Mouse (Mus musculus) urinary bladder, adult 2 months (tissue): ENCODE data around the gene St6galnac1. TPM values are rescaled to one million over a fixed set of nuclear protein-coding genes. Genes with fewer than 3 reads are reported as not detected.
"Not testable (repeated sequence)": the region's sequence is repeated elsewhere in the genome, so short reads cannot be mapped to it uniquely, and the experiment has no call there.

Experiments used
- DNase-seq: peaks from one replicate; pipeline ENCODE4 v3.0.0; 2022; ENCODE audit warnings: low spot score
- polyA plus RNA-seq: library from polyadenylated mRNA; depleted of rRNA; stranded (reverse); fragments of >200 nt; gene quantifications from 2 replicates; pipeline ENCODE4 v1.2.3, GENCODE M21; 2012

Gene St6galnac1
- polyA plus RNA-seq, 1 experiment, result not detected

DNA sequence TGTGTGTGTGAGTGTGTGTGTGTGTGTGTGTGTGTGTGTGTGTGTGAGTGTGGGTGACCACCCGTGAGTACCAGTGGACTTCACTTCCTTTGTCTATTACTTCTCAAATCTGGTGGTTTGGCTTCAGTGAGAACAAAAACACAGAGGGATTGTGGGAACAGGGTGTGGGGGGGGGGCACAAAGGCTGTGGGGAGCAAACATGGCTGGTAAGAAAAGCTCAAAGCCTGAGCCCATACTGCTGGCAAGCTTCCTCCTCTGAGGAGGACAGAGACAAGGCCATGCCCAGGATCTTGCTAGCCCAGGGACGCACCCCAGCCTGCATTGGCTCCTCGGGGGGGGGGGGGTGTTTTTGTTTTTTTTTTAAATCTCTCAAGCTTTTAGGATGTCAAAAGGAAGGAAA is 32.2 kb upstream of the St6galnac1 start:
- no peak for DNase-seq

DNA sequence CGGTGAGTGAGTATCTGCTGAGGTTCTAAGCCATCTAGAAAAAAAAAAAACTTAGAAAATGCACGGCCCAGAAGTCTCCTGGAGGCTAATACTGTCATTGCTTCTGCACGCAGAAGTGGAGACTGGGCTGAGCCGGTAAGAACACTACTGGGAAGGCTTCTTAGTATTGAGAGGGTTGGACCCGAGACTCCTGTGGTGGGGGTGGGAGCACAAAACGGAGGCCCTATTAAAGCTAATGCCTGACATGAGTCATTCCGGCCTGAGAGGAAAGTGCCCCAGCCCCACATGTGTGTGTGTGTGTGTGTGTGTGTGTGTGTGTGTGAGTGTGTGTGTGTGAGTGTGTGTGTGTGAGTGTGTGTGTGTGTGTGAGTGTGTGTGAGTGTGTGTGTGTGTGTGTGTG is 31.8 kb upstream of the St6galnac1 start:
- DNase-seq, result no peak

DNA sequence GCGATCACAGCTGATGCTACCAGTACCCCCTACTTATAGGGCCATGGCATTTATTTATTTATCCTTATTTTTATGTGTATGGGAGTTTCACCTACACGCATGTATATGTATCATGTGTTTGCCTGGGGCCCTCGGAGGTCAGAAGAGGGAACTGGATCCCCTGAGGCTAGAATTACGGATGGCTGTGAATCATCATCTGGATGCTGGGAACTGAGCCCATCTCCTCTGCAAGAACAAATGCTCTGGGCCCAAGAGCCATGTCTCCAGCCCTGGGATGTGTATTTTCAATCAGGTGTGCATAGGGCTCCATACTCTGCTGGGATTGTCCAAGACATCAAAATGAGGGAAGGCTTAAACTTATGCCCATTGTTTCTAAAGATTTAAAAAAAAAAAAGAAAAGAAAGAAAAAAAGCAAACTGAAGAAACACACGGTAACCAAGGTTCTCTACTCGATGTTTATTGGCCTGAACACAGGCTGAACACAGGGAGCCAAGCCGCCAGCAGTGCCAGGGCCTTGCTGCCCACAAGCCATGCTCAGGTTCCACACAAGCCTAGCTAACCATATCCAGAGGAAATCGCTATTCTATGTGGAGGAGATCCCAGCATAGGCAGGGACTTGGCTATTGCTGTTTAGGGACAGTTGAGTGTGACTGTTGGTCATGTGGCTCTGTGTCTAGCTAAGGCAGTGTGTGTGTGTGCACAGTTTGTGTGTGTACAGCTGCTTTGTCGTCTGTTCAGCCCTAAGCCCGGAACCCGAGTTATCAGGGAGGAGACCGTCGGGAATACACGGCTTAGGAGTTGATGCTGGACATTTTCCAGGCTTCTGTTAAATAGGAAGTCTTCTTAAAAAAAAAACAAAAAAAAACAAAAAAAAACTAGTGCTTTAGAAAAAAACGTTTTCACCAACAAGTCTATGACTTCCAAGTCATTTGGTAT is 31.1 kb upstream of the St6galnac1 start:
- no peak for DNase-seq

DNA sequence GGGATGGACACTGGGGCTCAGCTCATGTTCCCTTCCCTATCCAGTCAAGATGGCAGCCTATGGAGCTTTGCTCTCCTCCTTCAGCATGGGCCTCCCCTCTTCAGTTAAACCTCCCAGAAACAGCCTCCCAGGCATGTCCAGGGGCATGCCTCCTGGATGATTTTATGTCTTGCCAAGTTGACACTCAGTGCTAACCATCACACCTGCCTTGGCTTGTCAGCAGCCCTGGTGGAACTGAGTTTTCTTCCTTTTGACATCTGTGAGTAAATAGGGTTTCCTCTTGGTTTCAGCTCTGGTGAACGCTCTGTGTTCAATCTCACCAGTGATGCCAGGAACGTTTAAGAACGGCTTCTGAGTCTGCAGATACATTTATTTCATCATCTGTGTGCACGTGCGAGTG is 27.4 kb upstream of the St6galnac1 start:
- DNase-seq, result no peak

DNA sequence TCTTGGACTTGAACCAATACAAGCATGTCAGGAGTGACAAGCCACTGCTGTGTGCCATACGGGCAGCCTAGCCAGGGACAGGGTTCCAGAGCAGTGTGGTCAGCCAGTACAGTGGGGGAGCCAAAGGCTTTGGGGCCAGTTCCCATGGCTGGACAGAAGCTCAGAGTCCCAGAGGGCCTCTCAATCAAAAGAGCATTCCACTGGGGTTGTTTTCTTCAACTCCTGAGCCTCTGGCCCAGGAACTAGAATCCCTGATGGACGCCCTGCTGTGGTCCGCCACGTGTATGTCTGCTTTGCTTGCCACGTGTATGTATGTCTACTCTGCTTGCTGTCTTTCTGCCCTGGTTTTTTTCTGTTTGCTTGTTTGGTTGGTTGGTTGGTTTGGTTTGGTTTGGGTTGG is 25.8 kb upstream of the St6galnac1 start:
- no peak for DNase-seq

DNA sequence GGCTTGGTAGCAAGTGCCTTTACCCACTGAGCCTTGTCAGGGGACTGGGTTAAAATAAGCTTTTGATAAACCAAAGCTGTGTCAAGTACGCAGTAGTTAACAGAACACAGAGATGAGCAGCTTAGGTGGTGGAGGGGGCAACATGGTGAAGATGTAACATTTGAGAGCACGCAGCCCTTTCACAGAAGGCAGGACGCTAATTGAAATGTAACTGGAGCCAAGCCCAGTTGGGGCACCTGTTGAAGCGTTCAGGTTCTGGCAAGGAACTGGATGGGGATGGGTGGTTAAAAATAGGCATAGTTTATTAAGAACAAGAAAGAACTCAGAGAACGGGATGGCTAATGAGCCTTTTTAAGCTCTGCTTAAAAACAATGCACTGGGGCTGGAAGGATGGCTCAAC is 24.1 kb upstream of the St6galnac1 start:
- DNase-seq, result no peak

DNA sequence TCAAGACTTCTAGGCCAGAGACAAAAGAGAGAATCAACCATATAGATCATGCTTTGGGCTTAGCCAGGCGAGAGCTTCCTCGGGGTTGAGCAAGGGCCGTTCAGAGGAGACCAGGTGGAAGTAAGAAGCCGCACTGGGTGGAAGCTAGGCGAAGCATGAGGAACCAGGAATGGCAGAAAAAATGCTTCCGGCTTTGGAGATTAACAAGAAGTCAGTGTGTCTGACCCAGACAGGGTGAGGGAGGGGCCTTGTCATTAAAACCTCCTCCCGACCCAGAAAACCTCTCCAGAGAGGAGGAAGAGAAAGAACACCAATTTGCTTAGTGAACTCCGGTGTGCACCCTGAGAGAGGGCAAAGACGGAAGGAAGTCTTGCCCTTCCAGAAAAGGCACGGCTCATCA is 8.9 kb upstream of the St6galnac1 start:
- no peak for DNase-seq

DNA sequence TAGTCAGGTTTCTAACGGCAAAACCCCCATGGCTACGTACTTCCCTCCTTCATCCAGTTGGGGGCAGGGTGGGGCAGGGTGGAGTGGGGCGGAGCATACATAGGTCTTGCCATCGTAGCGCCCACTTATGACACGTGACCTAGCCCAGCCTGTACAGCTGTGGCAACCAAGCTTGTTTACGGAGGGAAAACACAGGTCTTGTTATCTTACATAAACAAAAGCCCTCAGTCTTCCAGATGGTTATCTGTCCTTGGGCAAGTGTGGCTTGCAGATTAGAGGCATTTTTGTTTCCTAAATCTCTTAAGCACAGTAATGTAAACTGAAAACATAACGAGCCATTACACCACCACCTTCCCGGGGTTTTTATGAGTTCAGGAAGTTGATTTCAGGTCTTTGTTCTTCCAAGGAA is 7.4 kb upstream of the St6galnac1 start:
- no peak for DNase-seq

DNA sequence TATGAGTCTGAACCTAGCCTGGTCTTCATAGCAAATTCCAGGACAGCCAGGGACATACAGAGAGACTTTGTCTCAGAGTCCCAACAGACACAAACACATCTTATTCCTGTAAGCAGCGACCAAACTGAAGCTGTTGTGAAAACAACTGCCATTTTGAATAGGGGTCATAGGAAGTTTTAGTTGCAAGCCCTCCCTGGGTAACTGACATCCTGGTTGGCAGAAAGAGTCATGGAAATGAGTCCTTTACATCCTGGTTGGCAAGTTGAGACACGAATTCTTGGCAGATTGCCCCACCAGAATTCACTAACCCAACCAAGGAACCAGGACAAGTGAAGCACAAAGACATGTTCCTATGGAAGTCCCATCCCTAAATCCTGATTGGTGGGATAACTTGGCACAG is 2.1 kb downstream of the St6galnac1 start:
- DNase-seq, result no peak

DNA sequence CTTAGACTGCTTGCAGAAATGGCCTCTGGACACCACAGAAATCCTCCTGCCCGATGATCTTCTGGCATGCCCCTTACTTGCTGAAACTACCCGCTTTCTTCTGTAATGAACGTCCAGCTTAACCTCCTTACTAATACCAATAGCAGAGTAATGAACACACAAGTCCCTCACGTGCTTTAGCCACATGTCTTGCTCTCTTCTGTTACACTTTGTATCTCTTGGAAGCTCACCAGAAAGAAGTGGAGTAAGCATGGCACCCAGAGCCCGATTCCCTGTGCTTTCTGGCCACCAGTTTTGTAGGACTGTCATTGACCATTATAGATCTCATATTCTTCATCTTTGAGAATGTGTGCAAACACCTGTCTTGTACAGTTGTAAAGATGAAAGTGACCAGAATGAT is 5.4 kb downstream of the St6galnac1 start:
- DNase-seq, result no peak

DNA sequence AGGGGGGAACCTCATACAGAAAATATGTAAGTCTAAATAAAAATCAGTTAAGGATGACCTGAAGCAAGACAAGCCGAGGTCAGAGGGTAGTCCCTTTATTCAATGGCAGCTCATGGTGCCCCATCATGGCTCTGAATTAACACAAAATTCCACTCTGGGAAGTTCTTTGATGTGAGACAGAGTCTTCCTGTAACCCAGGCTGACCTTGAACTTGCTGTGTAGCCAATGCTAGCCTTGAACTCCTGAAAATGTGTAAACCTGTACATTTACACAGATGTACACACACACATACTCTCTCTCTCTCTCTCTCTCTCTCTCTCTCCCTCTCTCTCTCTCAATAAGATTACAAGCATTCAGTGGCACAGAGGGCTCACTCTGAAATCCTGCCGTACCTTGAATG is 10.4 kb downstream of the St6galnac1 start:
- no peak for DNase-seq

DNA sequence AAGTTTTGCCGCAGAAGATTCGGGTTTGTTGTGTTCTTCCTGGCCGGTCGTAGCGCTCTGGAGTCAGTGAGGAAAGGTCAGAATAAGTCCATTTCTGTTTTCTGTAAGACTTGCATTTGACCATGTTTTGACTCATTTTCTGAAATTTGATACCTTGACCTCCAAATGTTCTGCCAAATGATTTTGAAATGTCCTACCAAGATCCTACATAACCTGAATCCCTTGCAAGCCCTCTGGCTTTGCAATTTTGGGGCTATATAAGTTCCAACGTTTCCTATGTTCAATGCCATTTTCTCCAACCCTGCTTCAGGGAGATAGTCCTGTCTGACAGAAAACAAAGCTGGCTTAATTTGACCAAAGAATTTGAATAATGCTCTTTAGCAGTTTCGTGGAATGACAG is 11.0 kb downstream of the St6galnac1 start:
- no peak for DNase-seq

DNA sequence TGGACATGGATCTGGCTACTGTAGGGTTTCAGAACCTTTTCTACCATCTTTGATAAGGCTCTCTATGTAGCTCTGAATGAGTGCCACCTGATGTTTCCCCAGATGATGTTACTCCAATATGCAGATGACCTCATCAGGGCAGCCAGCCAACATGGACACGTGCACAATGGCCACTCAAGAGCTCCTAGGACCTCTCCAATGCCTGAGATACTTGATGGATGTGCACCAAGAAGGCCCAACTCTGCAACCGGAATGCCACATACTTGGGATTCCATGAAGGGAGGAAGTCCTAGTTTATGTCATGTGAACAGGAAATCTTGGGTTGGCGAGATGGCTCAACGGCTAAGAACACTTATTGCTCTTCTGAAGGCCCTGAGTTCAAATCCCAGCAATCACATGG is 20.1 kb downstream of the St6galnac1 start:
- DNase-seq, result no peak

DNA sequence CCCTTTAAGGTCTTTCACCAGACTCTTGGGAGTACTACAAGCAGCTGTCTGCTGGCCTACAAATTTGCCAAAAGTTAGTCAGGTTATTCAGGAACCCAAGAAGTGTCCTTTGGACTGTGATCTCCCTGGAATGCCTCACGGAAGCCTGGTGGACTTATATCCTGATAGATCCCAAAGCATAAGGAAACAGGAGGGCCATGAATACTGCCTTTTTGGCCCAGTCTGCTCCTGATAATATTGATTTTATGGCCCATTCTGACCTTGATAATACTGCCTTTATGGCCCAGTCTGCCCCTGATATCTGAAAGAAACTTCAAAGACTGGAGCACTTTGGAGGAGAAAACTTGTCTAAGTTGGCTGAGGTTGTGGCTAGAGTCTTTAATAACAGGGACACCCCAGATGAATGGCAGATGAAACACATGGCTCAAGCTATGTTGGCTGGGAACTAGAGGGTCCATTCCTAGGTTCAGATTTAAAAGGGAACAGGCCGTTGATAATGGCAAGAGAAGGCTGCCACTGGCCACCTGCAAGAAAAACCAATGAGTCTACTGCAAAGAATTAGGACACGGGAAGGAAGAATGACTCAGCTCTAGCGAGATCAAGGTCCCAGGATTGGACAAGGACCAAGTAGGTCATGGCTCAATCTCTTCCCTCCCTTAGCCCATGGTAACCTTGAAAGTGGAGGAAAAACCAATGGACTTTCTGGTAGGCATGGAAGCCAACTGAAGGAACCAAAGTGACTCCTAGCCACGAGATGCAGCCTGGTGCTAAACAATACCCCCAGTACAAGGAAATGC is 21.4 kb downstream of the St6galnac1 start:
- DNase-seq, result no peak

DNA sequence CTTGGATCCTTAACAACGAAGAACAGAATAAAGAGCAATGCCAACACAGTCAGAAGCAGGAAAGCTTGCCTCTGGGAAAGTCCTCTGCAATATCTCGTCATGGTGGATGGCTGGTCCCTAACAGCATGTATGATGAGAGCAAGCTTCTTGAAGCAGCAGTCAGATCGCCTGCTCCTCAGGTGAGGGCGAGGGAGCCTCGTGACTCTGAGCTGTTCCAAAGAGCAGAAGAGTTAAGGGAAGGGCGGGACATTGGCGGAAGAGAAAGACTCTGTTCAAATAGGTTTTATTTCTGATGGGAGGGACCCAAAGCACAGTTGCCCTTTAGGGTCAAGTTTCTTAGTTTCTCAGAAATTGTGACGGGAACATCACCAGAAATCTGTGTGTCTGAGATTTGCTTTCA is 25.6 kb downstream of the St6galnac1 start:
- DNase-seq, result no peak

DNA sequence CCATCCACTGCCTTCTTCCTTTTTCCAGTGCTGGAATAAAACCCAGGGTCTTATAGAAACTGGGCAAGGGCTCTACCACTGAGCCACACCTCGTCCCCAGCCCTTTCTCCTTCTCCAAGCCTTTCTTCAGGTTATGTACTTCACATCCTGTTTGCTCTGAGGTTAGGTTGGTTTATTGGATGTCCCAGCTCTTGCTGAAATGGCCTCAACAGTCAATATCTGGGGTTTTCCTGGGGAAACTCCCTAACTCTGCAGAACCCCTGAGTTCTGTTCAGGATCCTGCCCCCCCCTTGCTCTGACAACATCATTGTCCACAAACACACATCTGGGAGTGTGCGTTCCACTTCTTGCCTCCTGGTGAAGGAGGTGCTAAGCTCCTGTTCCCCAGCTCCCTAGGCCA is 26.6 kb downstream of the St6galnac1 start:
- not testable (repeated sequence) for DNase-seq

DNA sequence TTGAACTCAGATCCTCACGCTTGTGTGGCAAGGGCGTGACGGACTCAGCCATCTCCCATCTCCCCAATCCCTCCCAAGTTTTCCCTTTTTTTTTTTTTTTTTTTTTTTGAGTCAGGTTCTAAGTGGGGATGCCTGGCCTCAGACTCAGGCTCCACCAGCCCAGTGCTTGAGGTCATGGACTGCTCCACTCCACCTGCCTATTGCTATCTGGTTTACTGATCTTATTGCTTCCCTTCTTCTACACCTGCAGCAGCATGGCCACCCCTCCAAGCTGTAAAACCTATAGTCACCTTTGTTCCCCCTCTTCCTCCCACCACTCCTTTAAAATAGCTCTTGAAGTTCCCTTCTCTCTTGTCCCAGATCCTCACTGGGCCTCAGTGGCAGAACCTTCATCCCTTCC is 28.5 kb downstream of the St6galnac1 start:
- not testable (repeated sequence) for DNase-seq

DNA sequence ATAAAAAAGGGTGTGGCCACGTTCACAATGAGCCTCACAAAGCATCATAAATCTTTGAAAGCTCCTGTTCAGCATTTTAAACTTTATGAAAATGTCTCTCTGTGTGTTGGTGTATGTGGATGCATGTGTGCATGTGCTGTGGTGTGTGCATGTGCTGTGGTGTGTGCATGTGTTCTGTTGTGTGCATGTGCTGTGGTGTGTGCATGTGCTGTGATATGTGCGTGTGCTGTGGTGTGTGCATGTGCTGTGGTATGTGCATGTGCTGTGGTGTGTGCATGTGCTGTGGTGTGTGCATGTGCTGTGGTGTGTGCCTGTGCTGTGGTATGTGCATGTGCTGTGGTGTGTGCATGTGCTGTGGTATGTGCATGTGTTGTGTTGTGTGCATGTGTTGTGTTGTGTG is 29.9 kb downstream of the St6galnac1 start:
- not testable (repeated sequence) for DNase-seq

DNA sequence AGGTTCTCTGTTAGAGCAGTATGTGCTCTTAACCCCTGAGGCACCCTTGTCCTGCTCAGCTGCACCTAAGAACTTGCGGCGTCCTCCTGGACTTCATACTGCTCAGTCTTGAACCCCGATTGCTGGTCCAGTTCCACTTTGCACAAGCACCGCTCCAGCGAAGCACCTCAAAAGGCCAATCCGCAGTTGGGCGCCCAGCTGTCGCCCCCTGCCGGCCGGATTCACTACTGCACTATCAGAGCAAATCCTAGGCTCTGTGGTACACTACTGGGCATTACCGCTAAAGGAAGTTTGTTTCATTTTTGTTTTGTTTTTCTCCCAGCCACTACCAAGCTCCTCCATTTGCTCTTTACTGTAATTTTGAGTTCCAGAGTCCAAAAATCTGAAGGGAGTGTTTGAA is 36.9 kb downstream of the St6galnac1 start:
- DNase-seq, result no peak

DNA sequence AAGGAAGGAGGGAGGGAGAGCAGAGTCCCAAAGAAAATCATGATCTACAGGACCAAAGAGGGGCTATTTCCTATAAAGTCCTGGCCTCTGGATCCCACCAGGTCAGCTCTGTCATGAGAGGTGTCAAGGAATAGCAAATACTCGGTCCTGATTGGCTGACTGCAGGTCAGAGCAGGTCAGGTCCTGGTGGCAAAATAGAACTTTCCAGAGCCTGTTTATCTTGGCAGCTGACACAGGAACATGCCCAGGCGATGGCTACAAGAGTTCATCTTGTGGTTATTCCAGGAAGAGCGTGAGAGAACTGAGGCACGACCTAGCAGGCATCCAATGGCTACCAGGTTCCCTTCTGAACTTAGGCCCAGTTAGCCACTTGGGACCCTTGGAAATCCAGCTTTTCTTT is 42.8 kb downstream of the St6galnac1 start:
- no peak for DNase-seq

DNA sequence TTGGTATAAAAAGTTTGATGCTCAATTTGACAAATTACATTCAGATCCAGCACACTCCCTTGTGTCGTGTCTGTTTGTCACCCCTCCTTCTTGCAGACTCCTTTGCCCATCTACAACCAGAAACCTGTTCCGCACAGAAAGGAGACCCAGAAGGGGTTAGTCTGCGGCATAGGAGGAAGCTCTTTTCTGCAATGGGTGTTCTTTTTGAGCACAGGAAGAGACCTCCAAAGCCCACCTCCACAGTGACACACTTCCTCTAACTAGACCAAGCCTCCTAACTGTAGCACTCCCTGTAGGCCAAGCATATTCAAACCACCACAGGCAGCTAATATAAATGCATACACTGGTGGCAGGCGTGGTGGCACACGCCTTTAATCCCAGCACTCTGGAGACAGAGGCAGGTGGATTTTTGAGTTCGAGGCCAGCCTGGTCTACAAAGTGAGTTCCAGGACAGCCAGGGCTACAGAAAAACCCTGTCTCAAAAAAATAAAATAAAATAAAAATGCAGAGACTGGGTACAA is 44.2 kb downstream of the St6galnac1 start:
- not testable (repeated sequence) for DNase-seq

DNA sequence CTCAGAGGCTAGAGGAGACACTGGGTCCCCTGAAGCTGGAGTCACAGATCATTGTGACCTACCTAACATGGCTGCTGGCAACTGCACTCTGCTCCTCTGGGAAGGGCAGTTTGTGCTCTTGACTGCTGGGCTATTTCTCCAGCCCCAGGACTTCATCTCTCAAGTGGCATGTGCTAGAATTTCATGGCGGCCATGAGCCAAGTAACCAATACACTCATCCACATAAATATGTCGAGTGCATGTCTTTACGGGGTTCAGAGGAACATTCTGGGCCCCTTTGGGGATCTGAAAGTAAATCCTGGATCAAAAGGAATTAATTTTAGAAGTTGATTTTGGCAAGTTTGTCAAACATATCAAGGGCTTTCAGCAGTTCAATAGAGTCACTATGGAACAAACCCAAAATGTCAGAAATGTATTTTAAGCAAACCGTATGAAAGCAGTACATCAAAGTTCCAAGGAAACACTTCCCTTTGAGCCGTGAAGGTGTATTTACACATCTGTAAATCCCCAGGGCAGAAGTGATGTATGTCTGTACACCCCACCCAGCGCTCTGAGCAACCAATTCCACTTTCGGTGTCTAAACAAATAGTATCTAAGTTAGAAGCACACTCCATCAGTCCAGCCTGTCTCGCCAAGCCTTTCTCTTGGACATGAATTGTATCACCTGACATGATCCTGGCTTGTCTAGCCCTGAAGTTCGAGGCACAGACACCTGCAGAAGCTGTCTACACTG is 45.9 kb downstream of the St6galnac1 start:
- no peak for DNase-seq
